Mouse (Mus musculus) embryonic facial prominence, embryonic 11.5 days (tissue): Measurements from ENCODE around the gene Gng12. TPM values are rescaled to one million over a fixed set of nuclear protein-coding genes. Genes with fewer than 3 reads are reported as not detected.
"Not testable (repeated sequence)": the region's sequence is repeated elsewhere in the genome, so short reads cannot be mapped to it uniquely, and the experiment has no call there.

ENCODE experiments used
- ATAC-seq: fragments of 200-750 bp; cut with Nextera tagmentation; replicated peaks from 2 replicates; pipeline ENCODE4 v1.8.0; 2017; ENCODE audit warnings: low read depth; ENCODE audit not compliant: insufficient number of reproducible peaks, low FRiP score, low TSS enrichment
- DNase-seq: peaks from one replicate; pipeline ENCODE4 v3.0.0-alpha.2; 2015; ENCODE audit warnings: low spot score
- H3K27ac ChIP-seq: fragments of 300-500 bp; sonication (generic); replicated peaks from 2 replicates; pipeline ENCODE4 v1.5.1; 2014; ENCODE audit warnings: mild to moderate bottlenecking, low read depth, low read length, control low read depth
- H3K27me3 ChIP-seq: fragments of 300-500 bp; sonication (generic); 2 replicates; pipeline ENCODE4 v1.6.1; 2014; ENCODE audit warnings: mild to moderate bottlenecking, low read length, moderate library complexity, mixed read lengths; ENCODE audit not compliant: control insufficient read depth, insufficient read depth
- H3K36me3 ChIP-seq: fragments of 300-500 bp; sonication (generic); replicated peaks from 2 replicates; pipeline ENCODE4 v1.6.1; 2014; ENCODE audit warnings: low read depth, mild to moderate bottlenecking, low read length, moderate library complexity, mixed read lengths; ENCODE audit not compliant: control insufficient read depth, insufficient read depth
- H3K4me1 ChIP-seq: fragments of 300-500 bp; sonication (generic); 2 replicates; pipeline ENCODE4 v1.6.1; 2014; ENCODE audit warnings: low read length, mixed read lengths; ENCODE audit not compliant: control insufficient read depth, insufficient read depth
- H3K4me2 ChIP-seq: fragments of 300-500 bp; sonication (generic); 2 replicates; pipeline ENCODE4 v1.6.1; 2014; ENCODE audit warnings: low read depth, mild to moderate bottlenecking, control low read depth, low read length, moderate library complexity
- H3K4me3 ChIP-seq: fragments of 300-500 bp; sonication (generic); 2 replicates; pipeline ENCODE4 v1.5.1; 2014; ENCODE audit warnings: low read depth, low read length, control low read depth
- H3K9ac ChIP-seq: fragments of 300-500 bp; sonication (generic); replicated peaks from 2 replicates; pipeline ENCODE4 v1.6.1; 2014; ENCODE audit warnings: mild to moderate bottlenecking, control low read depth, low read length
- H3K9me3 ChIP-seq: fragments of 300-500 bp; sonication (generic); replicated peaks from 2 replicates; pipeline ENCODE4 v1.6.1; 2016; ENCODE audit warnings: mild to moderate bottlenecking, low read length, inconsistent platforms, mixed read lengths; ENCODE audit not compliant: control insufficient read depth
- WGBS: fragments of 180-500 bp; shearing (Covaris S2); extraction: QIAGEN DNeasy Blood & Tissue Kit; methylation state at CpG from one replicate; pipeline ENCODE4 v1.1.7; 2014; 5-methylcytosine and 5-hydroxymethylcytosine counted together
- polyA plus RNA-seq: library from polyadenylated mRNA; unstranded; fragments of >200 nt; fragmentation: Nextera tagmentation; extraction: Ambion mirVana; gene quantifications from 2 replicates; pipeline ENCODE4 v1.2.1, GENCODE M21; 2014

Gene Gng12
- polyA plus RNA-seq, 1 experiment from 2014 or later = 67.0 TPM

DNA sequence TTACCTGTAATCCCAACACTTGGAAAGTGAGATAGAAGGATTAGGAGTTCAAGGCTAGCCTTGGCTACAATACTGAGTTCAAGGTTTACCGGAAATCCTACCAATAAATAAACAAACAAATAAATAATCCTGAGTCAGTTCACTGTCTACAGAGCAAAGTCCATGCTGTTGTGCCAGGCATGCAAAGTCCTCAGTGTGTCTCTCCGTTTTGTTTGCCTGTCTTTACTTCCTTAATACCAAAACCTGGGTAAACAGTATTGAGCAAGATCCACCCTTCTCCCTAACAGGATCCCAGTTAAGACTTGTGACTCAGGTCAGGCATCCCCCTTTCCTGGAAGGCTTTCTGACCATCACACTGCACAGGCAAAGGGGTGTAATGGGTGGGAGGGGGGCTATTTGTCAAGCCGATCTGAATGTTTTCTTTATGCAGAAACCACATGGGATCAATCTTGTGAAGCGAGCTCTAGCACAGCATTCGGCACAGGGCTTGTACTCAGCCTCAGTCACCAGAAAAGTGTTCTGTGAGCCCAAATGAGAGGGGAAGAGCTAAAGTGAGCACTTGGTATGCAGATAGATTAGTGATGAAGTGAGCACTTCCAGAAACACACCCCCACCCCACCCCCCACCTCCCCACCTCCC, 133.2 kb downstream of the Gng12 start:
- Histone ChIP-seq H3K4me3 (no peak overlapping the region), H3K4me2 (no peak overlapping the region), H3K9me3 (no peaks in the 10 kb centered on the region), H3K27ac (no peak overlapping the region), H3K27me3 (no peaks in the 10 kb centered on the region), H3K4me1 (peaks cover 2% of the 10 kb centered on the region; the same call in 1 of the 2 replicates), H3K36me3 (no peaks in the 10 kb centered on the region), H3K9ac (no peak overlapping the region)
- WGBS = 25% methylated on average over 5 of the region's 5 CpGs
- DNase-seq = no peak
- ATAC-seq = no peak

DNA sequence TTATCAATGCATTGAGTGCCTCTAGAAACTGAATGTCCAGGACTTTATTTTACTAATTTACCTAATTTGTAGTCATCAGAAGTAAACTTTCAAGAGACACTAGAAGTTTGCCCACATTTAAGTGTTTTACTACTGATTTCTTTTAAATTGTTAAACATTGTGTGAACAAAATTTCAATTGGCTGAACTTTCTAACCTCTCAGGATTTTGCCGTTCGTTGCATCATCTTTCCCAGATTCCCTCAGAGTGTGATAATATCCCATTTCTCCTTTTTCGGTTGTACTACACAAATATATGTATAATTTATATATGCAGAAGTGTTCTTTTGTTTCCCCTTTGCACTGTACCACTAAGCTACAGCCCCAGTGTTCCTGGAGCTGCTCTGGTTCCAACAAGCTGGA, 133.8 kb downstream of the Gng12 start:
- H3K27me3 ChIP-seq = no peaks in the 10 kb centered on the region
- ATAC-seq = no peak

DNA sequence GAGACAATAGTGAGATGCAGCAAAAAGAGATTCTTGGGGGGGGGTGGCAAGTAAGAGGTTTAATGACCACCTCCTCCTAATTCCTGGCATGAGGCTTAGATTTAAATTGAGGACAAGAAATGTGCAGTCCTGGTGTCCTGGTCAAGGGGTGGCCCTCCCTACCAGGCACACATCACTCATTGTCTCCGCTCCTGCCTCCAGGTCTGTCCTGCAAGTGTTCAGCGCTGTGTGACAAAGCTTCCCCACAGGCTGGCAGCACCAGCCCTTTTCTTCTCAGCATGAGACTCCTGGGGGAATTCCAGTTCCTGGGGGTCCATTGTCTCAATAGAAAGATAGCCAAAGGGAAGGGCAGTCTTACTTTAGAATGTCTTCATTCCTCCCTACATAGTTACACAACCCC, 134.2 kb downstream of the Gng12 start:
- no peak overlapping the region for H3K27ac ChIP-seq
- 19% methylated on average over 2 of the region's 2 CpGs for WGBS
- H3K36me3 ChIP-seq = no peaks in the 10 kb centered on the region
- ATAC-seq (no peak), DNase-seq (no peak)
- no peaks in the 10 kb centered on the region for H3K27me3 ChIP-seq
- H3K4me1 ChIP-seq = peaks cover 2% of the 10 kb centered on the region; the same call in 1 of the 2 replicates
- no peaks in the 10 kb centered on the region for H3K9me3 ChIP-seq
- H3K4me3 ChIP-seq = no peak overlapping the region
- no peak overlapping the region for H3K9ac ChIP-seq
- H3K4me2 ChIP-seq = no peak overlapping the region

More for the DNA sequence above, 133.8 kb downstream of the Gng12 start:
- whole genome bisulfite sequencing = 18% methylated on average over 3 of the region's 3 CpGs
- Histone ChIP-seq H3K4me3 (no peak overlapping the region), H3K9me3 (no peaks in the 10 kb centered on the region), H3K36me3 (no peaks in the 10 kb centered on the region), H3K9ac (no peak overlapping the region), H3K27ac (no peak overlapping the region), H3K4me2 (no peak overlapping the region), H3K4me1 (peaks cover 2% of the 10 kb centered on the region; the same call in 1 of the 2 replicates)
- DNase-seq = no peak

DNA sequence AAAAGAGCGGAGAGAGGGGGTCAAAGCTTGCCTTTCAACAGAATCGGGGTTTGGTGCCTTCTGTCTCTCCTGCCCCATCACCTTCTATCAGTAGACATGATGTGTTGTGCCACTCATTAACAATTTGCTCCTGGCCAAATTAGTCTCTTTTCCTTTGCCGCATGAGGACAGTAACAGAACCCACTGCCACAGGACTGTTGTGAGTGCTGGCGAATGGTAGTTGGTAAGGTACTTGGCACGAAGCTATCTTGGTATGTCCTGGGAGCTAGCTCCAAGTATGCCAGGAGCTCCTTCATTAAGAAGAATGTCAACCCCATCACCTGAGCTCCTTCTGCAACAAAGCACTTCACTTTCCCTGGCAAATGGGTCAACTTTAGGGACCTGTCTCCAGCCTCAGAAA, 134.6 kb downstream of the Gng12 start:
- Histone ChIP-seq H3K4me2 (no peak overlapping the region), H3K27me3 (no peaks in the 10 kb centered on the region), H3K4me3 (no peak overlapping the region), H3K9me3 (no peaks in the 10 kb centered on the region), H3K9ac (no peak overlapping the region), H3K36me3 (no peaks in the 10 kb centered on the region), H3K4me1 (peaks cover 2% of the 10 kb centered on the region; the same call in 1 of the 2 replicates), H3K27ac (no peak overlapping the region)
- DNase-seq (no peak), ATAC-seq (no peak)
- WGBS = 32% methylated on average over 5 of the region's 5 CpGs

DNA sequence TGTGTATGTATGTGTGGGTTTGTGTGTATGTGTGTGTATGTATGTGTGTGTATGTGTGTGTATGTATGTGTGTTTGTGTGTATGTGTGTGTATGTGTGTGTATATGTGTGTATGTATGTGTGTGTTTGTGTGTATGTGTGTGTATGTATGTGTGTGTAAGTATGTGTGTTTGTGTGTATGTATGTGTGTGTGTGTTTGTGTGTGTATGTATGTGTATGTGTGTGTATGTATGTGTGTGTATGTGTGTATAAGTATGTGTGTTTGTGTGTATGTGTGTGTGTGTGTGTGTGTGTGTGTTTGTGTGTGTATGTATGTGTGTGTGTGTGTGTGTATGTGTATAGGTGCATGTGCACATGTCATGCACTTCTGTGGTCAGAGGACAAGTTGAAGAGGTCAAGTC, 136.4 kb downstream of the Gng12 start:
- DNase-seq, H3K4me2 ChIP-seq, H3K36me3 ChIP-seq, ATAC-seq, H3K4me1 ChIP-seq, H3K27me3 ChIP-seq, H3K9me3 ChIP-seq, H3K27ac ChIP-seq, H3K9ac ChIP-seq, H3K4me3 ChIP-seq: not testable (repeated sequence)

DNA sequence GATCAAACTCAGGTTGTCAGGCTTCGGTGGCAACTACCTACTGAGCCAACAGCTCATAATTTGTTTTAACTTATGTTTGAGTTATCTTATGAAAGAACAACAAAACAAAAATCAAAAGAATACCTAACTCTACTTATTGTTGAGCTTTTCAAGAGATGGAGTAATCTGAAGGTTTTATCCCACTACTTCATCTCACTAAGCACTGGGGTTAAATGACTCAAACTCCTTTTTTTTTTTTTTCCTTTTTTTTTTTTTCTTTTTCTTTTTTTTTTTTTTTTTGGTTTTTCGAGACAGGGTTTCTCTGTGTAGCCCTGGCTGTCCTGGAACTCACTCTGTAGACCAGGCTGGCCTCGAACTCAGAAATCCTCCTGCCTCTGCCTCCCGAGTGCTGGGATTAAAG, 136.8 kb downstream of the Gng12 start:
- not testable (repeated sequence) for H3K9ac ChIP-seq, DNase-seq, H3K27me3 ChIP-seq, H3K27ac ChIP-seq, H3K36me3 ChIP-seq, H3K9me3 ChIP-seq, H3K4me1 ChIP-seq, H3K4me2 ChIP-seq, ATAC-seq, H3K4me3 ChIP-seq
- WGBS = 89% methylated on average over 3 of the region's 4 CpGs

DNA sequence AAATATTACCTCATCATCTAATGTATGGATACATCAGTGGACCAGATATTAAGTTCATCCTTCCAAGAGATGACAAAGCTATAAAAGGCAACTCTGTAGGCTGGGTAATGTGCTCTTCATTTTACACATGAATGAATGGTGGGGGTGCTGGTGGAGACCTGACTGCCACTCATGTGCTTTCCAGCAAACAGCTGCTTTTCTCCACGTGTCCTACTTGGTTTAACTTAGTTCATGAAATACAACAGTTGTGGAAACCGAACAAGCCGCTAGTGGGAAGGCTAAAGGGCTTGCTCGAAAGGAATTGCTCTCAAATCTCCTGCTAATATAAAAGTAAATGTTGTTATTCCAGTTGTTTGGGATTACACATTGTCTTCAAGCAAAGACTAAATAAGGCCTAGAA, 137.4 kb downstream of the Gng12 start:
- WGBS = 73% methylated on average over 4 of the region's 4 CpGs

DNA sequence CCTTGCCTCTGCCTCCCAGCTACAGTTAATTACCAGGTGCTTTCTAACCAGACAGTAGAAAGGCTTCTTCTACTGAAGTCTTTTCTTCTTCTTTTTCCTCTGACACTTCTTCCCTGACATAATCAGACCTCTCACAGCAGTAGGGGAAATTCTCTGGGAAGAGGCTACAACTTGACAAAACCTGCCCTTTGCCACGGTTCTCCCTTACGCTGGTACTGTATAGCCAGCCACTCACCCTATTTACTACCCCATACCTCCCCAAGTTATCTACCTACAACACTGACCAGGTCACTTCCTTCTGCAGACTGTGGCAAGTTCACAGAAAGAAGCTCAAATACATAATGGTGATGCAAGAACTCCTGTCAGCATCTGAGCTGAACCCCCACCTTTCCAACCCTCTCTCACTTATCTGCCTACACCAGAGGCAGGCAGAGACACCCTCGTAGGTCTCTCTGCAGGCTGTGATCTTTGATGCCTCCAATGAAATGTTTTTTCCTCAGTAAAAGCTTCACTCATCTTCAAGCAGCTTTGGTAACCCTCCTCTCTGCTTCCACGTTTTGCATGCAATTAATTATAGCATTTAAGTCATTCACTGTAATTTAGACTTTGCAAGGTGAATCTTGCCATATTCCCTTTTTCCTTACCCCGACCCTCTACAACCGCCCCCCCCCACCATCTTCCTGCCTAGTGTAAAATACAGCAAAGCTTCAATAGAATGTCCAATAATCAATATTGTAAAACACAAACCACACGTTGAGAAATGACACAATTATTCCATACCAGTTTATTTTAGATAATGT, 138.3 kb downstream of the Gng12 start:
- Histone ChIP-seq H3K4me3 (no peak overlapping the region), H3K27me3 (no peaks in the 10 kb centered on the region), H3K4me2 (no peak overlapping the region), H3K27ac (no peak overlapping the region), H3K4me1 (no peaks in the 10 kb centered on the region), H3K9ac (no peak overlapping the region), H3K36me3 (no peaks in the 10 kb centered on the region), H3K9me3 (no peaks in the 10 kb centered on the region)
- ATAC-seq (no peak), DNase-seq (no peak)
- 47% methylated on average over 7 of the region's 7 CpGs for WGBS

More for the DNA sequence above, 137.4 kb downstream of the Gng12 start:
- DNase-seq (no peak), ATAC-seq (no peak)
- Histone ChIP-seq H3K9ac (no peak overlapping the region), H3K27ac (no peak overlapping the region), H3K4me2 (no peak overlapping the region), H3K9me3 (no peaks in the 10 kb centered on the region), H3K4me1 (no peaks in the 10 kb centered on the region), H3K4me3 (no peak overlapping the region), H3K27me3 (no peaks in the 10 kb centered on the region), H3K36me3 (no peaks in the 10 kb centered on the region)
